Mouse (Mus musculus) ES-E14 (cell line): ENCODE data around the gene Fnbp1. TPM values are rescaled to one million over a fixed set of nuclear protein-coding genes. Genes with fewer than 3 reads are reported as not detected.

Experiments
- DNase-seq: peaks from one replicate; pipeline ENCODE4 v3.0.0-alpha.2; 2013; ENCODE audit warnings: low read depth, low spot score
- H3K27ac ChIP-seq: 2 replicates; pipeline ENCODE4 v1.5.1; 2012; ENCODE audit warnings: low read depth, mild to moderate bottlenecking, low read length, moderate library complexity, mixed read lengths; ENCODE audit not compliant: poor library complexity, insufficient read depth, severe bottlenecking
- H3K36me3 ChIP-seq: 2 replicates; pipeline ENCODE4 v1.6.1; 2012; ENCODE audit warnings: mild to moderate bottlenecking, low read length, moderate library complexity, mixed read lengths; ENCODE audit not compliant: control insufficient read depth, poor library complexity, insufficient read depth, severe bottlenecking
- H3K4me1 ChIP-seq, 2 experiments: fragments of 150-350 bp in 1 of 2; sonication (generic) in 1 of 2; 2 replicates each; pipeline ENCODE4 v1.6.1; 2012; ENCODE audit warnings: low read length in 2 of 2, mild to moderate bottlenecking in 1 of 2, mixed read lengths in 1 of 2; ENCODE audit not compliant: control insufficient read depth in 2 of 2, insufficient read depth in 2 of 2, poor library complexity in 1 of 2
- H3K4me3 ChIP-seq, 2 experiments: fragments of 150-350 bp in 1 of 2; sonication (generic) in 1 of 2; 2 replicates each; pipeline ENCODE4 v1.5.1; 2012; ENCODE audit warnings: low read length in 2 of 2, low read depth in 1 of 2, mild to moderate bottlenecking in 1 of 2, mixed read lengths in 1 of 2; ENCODE audit not compliant: insufficient read depth in 1 of 2, poor library complexity in 1 of 2, severe bottlenecking in 1 of 2
- H3K9ac ChIP-seq: 2 replicates; pipeline ENCODE4 v1.6.1; 2012; ENCODE audit warnings: low read depth, mild to moderate bottlenecking, low read length, mixed read lengths; ENCODE audit not compliant: poor library complexity, insufficient read depth, severe bottlenecking
- H3K9me3 ChIP-seq: fragments of 150-350 bp; sonication (generic); 2 replicates; pipeline ENCODE4 v1.6.1; 2012; ENCODE audit warnings: low read depth, mild to moderate bottlenecking, low read length; ENCODE audit not compliant: control insufficient read depth, insufficient read depth
- CHD2 ChIP-seq: IDR thresholded peaks from 2 replicates; pipeline ENCODE4 v1.6.1; 2014; ENCODE audit warnings: mild to moderate bottlenecking, low read depth, low read length, inconsistent platforms
- HCFC1 ChIP-seq: IDR thresholded peaks from 2 replicates; pipeline ENCODE4 v1.6.1; 2012; ENCODE audit warnings: low read length, inconsistent platforms, borderline replicate concordance; ENCODE audit not compliant: insufficient read depth
- MAFK ChIP-seq: IDR thresholded peaks from 2 replicates; pipeline ENCODE4 v1.6.1; 2014; ENCODE audit warnings: mild to moderate bottlenecking, low read depth, low read length, inconsistent platforms; ENCODE audit not compliant: insufficient read depth
- ZC3H11A ChIP-seq: IDR thresholded peaks from 2 replicates; pipeline ENCODE4 v1.6.1; 2012; ENCODE audit warnings: low read depth, mild to moderate bottlenecking, inconsistent platforms, low read length, borderline replicate concordance
- ZNF384 ChIP-seq: IDR thresholded peaks from 2 replicates; pipeline ENCODE4 v1.6.1; 2012; ENCODE audit warnings: low read depth, low read length, inconsistent platforms
- in situ Hi-C, 2 experiments: fragments of 600-800 bp; cut with MboI; formaldehyde crosslinking; loops; one replicate each; pipeline ENCODE4 v1.15.1; 2025; ENCODE audit warnings: low sequenced_read_pairs in 2 of 2, inconsistent platforms in 1 of 2; ENCODE audit not compliant: unreplicated experiment in 2 of 2
- total RNA-seq: library from RNA; depleted of rRNA; stranded (reverse); fragments of 300-350 nt; gene quantifications from 2 replicates; pipeline ENCODE4 v1.2.3, GENCODE M21; 2012

Gene Fnbp1
- total RNA-seq, 1 experiment: 16.5 TPM

DNA sequence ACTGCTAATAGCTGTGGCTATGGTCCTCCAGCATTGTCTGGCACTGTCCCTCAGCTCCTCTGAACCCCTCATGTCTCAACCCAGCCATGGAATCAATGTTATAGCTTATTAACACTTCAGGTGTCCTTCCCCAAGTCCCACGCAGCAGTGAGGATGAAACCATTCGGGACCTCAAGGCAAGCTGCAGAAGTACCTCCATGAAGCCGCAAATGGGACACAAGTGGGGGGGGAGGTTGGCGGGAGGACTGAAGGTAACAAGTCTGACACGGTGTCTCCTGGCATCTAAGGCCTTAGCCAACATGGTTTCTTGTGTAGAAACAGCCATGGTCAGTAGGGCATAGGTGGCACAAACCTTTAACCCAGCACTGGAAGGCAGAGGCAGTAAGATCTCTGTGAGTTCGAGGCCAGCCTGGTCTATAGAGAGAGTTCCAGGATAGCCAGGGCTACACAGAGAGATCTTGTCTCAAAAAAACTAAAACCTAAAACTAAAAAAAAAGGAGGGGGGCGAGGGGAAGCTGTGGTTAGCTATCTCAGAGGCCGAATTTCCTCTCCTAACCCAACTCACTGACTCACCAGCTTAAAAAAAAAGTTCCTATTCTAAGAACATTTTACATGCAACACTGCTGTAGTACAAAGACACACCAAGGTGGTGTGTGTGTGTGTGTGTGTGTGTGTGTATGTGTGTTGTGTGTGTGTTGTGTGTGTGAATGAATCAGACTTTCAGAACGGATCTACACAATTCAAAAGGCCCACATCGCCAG lies 79.8 kb downstream of the Fnbp1 start:
- in situ Hi-C loops: no loop called here
- Histone ChIP-seq H3K27ac (peak overlapping the region; percentile 68; the same call in 1 of the 2 replicates), H3K36me3 (peaks cover 8% of the 10 kb centered on the region; the same call in 1 of the 2 replicates), H3K9me3 (no peaks in the 10 kb centered on the region), H3K4me3 (peak overlapping the region; percentile 51 to 64), H3K9ac (peak overlapping the region; percentile 74), H3K4me1 (peaks cover 13 to 28% of the 10 kb centered on the region in 2 experiments)
- no peak for DNase-seq
- TF ChIP-seq ZC3H11A (no peak), CHD2 (no peak), MAFK (no peak), ZNF384 (no peak), HCFC1 (no peak)

DNA sequence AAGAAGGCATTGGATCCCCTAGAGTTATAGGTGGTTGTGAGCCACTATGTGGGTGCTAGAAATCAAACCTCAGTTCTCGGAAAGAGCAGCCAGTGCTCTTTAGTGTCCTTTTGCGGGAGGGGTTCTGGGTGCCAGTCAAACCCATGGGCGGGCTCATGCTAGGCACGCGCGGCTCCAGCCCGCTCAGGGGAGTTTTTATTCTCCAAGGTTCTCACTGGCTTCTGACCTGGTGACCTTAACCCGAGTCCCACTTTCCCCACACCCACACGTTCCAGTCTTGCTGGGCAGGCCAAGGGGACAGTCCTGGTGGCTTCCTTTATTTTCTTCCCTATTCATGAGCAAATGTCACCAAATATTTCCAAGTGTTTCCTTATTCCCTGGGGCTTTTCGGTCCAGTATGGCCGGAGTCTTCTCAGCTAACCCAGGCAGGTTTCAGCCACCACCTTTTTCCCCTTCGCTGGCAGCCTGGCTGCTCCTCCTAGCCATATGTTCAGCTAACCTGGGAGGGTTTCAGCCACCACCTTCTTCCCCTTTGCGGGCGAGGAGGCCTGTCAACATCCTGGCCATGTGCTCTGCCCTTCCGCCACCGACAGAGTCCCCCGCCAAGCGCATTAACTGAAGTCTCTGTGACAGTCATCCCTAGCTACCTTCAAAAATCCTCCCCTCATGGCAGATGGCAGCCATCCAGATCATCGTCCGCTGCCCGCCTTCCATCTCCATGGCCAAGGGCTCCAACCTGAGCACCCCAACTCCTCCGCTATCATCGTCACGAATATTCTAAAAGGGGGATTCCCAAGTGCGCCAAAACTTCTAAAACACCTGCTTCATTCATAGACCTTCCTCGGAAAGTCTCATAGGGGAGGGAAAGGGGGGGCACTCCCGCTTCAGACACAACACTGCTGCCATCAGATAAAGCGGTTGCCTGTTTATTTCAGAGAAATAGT lies 80.7 kb downstream of the Fnbp1 start:
- DNase-seq: no peak
- in situ Hi-C loops: no loop called here
- peak overlapping the region; percentile 68 for H3K27ac ChIP-seq
- H3K36me3 ChIP-seq: peaks cover 8% of the 10 kb centered on the region; the same call in 1 of the 2 replicates
- H3K4me1 ChIP-seq: peaks cover 6 to 23% of the 10 kb centered on the region in 2 experiments
- peak overlapping the region; percentile 74; the same call in 1 of the 2 replicates for H3K9ac ChIP-seq
- H3K9me3 ChIP-seq: no peaks in the 10 kb centered on the region
- TF ChIP-seq HCFC1: no peak
- TF ChIP-seq MAFK: no peak
- TF ChIP-seq CHD2: no peak
- no peak for TF ChIP-seq ZNF384
- no peak for TF ChIP-seq ZC3H11A
- peak overlapping the region; percentile 51 to 64 for H3K4me3 ChIP-seq

DNA sequence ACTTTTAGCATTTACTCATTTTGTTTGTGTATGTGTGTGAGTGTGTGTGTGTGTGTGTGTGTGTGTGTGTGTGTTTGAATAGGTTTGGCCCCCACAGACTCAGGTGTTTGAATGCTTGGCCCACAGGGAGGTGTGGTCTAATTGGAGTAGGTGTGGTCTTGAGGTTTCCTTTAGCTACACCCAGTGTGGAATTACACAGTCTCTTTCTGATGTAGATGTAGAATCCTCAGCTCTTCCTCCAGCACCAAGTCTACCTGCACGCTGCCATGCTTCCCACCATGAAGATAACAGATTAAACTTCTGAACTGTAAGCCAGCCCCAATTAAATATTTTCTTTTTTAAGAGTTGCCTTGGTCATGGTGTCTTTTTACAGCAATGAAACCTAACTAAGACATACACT lies 81.5 kb downstream of the Fnbp1 start:
- in situ Hi-C loops: no loop called here
- Histone ChIP-seq H3K27ac (peak overlapping the region; percentile 68; the same call in 1 of the 2 replicates), H3K4me3 (peak overlapping the region; percentile 51 to 64), H3K4me1 (peaks cover 6 to 21% of the 10 kb centered on the region in 2 experiments), H3K9me3 (no peaks in the 10 kb centered on the region), H3K36me3 (peaks cover 14% of the 10 kb centered on the region), H3K9ac (peak overlapping the region; percentile 74; the same call in 1 of the 2 replicates)
- TF ChIP-seq ZNF384: 0 out of 2 replicates have a peak, but pooled peaks have one; percentile 3
- TF ChIP-seq MAFK: no peak
- DNase-seq: peak; percentile 89

DNA sequence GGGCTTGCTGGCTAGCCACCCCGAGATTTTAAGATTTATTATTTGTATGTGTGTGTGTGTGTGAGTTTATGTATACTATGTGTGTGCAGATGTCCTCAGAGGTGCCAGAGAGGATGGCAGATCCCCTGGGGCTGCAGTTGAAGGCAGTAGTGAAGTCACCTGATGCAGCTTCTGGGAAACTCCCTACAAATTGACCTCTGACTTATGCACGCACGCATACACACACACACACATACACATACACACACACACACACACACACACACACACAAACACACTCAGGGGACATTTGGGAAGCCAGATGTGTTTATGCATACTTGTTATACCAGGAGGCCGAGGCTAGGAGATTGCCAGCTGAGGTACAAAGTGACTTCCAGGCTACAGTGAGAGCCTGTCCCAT lies 83.4 kb downstream of the Fnbp1 start:
- Histone ChIP-seq H3K9ac (no peak overlapping the region), H3K36me3 (peaks cover 27% of the 10 kb centered on the region), H3K27ac (no peak overlapping the region; the same call in 1 of the 2 replicates), H3K4me3 (no peak overlapping the region), H3K4me1 (peaks cover 6 to 16% of the 10 kb centered on the region in 2 experiments), H3K9me3 (no peaks in the 10 kb centered on the region)
- TF ChIP-seq CHD2 (no peak), ZNF384 (no peak), HCFC1 (no peak), ZC3H11A (no peak), MAFK (no peak)
- in situ Hi-C loops: no loop called here
- DNase-seq: no peak
